Mouse (Mus musculus) myocyte (in vitro differentiated cells): Measurements from ENCODE around the gene Ankrd1.

Source experiments
- POLR2A ChIP-seq: IDR thresholded peaks from one replicate; pipeline ENCODE4 v1.6.1; 2011; ENCODE audit warnings: low read depth, mild to moderate bottlenecking, control low read depth, moderate library complexity; ENCODE audit not compliant: insufficient read length
- POLR2AphosphoS2 ChIP-seq: IDR thresholded peaks from one replicate; pipeline ENCODE4 v1.6.1; 2011; ENCODE audit warnings: low read depth, control low read depth; ENCODE audit not compliant: insufficient read length
- TCF12 ChIP-seq: IDR thresholded peaks from one replicate; pipeline ENCODE4 v1.6.1; 2011; ENCODE audit warnings: mild to moderate bottlenecking, control low read depth; ENCODE audit not compliant: poor library complexity, insufficient read depth, severe bottlenecking
- TCF3 ChIP-seq: IDR thresholded peaks from one replicate; pipeline ENCODE4 v1.6.1; 2011; ENCODE audit warnings: low read depth, control low read depth; ENCODE audit not compliant: insufficient read length
- USF1 ChIP-seq: IDR thresholded peaks from one replicate; pipeline ENCODE4 v1.6.1; 2011; ENCODE audit warnings: low read depth, mild to moderate bottlenecking, control low read depth, moderate library complexity

GRCm38 (mm10) chr19:36112007-36112406 is 7.9 kb downstream of the Ankrd1 start:
- TF ChIP-seq USF1 (no peak), TCF3 (no peak), POLR2A (peak; percentile 54), POLR2AphosphoS2 (peak; percentile 89), TCF12 (no peak)
